Mouse (Mus musculus): ENCODE measurements at regions not wholly inside any gene's neighbourhood (a gene's known extent, or its start where the extent isn't known, plus 50 kb on each side); places are given as distances from the start of the nearest gene placed in this dataset.

GRCm38 (mm10) chr16:45033268-45033667 is 59.9 kb upstream of the Ccdc80 start:
- H3K4me3 ChIP-seq (ENCODE audit: insufficient read depth, low read depth, low read length), result no peak overlapping the region
- no peak overlapping the region for H3K27ac ChIP-seq (replicated peaks; ENCODE audit: low read depth, low read length)

GRCm38 (mm10) chr16:45034401-45034800 is 58.8 kb upstream of the Ccdc80 start:
- no peak overlapping the region for H3K27ac ChIP-seq (replicated peaks; ENCODE audit: low read depth, low read length)
- peaks cover 12% of the 10 kb centered on the region for H3K4me1 ChIP-seq (ENCODE audit: control insufficient read depth, insufficient read depth, insufficient read length, low read length)
- no peak overlapping the region for H3K4me3 ChIP-seq (ENCODE audit: insufficient read depth, low read depth, low read length)

More at GRCm38 (mm10) chr16:45033268-45033667, 59.9 kb upstream of the Ccdc80 start:
- peaks cover 9% of the 10 kb centered on the region for H3K4me1 ChIP-seq (ENCODE audit: control insufficient read depth, insufficient read depth, insufficient read length, low read length)

DNA sequence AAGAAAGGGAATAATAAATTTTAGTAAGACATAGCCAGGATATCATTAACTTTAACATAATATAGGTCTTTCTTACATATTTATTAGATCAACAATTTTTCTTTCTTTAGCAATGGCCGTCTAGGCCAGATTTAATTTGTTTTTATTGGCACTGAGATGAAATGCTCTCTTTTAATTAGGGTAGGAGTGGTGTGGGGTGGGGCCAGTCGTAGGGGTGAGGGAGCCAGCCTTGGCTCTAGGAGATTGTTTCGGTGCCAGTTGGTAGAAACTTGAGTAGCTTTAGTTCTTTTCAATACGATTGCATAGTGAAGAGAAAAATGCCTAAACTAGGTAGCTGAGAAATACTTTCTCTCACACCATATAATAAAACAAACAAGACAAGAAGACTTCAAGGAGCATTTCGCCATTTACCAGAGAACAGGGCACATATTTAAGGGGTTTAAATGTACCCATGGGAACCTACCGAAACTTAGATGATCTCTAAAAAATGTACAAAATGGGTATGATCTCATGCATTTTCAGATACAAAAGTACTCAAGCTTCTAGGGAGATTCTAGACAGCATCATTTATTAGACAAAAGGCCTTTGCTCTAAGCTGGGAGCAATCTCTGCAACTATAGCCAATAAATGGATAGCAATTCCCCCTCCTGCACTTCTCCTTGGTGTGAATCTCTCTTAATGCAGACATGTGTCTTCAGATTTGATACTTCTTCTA is 56.2 kb upstream of the Ccdc80 start:
- Histone ChIP-seq H3K4me1 (ENCODE audit: control insufficient read depth, insufficient read depth, insufficient read length, low read length) (peaks cover 8% of the 10 kb centered on the region; the same call in 1 of the 2 replicates), H3K27ac (replicated peaks; ENCODE audit: low read depth, low read length) (peak overlapping the region; percentile 2; the same call in 1 of the 2 replicates), H3K4me3 (ENCODE audit: insufficient read depth, low read depth, low read length) (no peak overlapping the region)

DNA sequence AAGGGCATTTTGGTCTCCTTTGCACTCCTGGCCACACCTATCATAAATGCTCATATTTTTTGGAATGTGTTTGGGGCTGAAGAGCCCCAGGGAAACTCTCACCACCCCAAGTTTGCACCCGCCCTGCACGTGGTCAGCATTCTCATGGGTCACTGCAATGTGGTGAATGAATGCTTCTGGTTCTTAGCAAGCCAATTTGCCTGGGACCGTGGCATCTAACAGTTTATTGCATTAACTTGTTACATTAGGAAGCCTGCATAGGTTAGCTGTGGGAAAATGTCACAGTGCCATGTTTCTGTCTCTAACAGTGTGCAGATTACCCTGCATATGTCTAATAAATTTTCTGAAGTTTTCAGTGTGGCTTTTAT is 55.7 kb upstream of the Ccdc80 start:
- H3K27ac ChIP-seq (replicated peaks; ENCODE audit: low read depth, low read length), result peak overlapping the region; percentile 2; the same call in 1 of the 2 replicates
- H3K4me3 ChIP-seq (ENCODE audit: insufficient read depth, low read depth, low read length), result no peak overlapping the region
- peaks cover 8% of the 10 kb centered on the region; the same call in 1 of the 2 replicates for H3K4me1 ChIP-seq (ENCODE audit: control insufficient read depth, insufficient read depth, insufficient read length, low read length)

- H3K27ac ChIP-seq (replicated peaks; ENCODE audit: low read depth, low read length), result peak overlapping the region; percentile 92
- peaks cover 8% of the 10 kb centered on the region; the same call in 1 of the 2 replicates for H3K4me1 ChIP-seq (ENCODE audit: control insufficient read depth, insufficient read depth, insufficient read length, low read length)
- H3K4me3 ChIP-seq (ENCODE audit: insufficient read depth, low read depth, low read length), result no peak overlapping the region
Measured at GRCm38 (mm10) chr16:45038261-45039036, 54.8 kb upstream of the Ccdc80 start.

All from brown adipose tissue, adult 24 weeks (tissue).